Mouse (Mus musculus) forebrain, embryonic 13.5 days (tissue): ENCODE results near the gene Fam178b. TPM values are rescaled to one million over a fixed set of nuclear protein-coding genes. Genes with fewer than 3 reads are reported as not detected.
"Not testable (repeated sequence)": the region's sequence is repeated elsewhere in the genome, so short reads cannot be mapped to it uniquely, and the experiment has no call there.

Experiments
- ATAC-seq: fragments of 200-750 bp; cut with Nextera tagmentation; 2 replicates; pipeline ENCODE4 v1.8.0; 2017
- H3K27ac ChIP-seq: fragments of 300-500 bp; sonication (generic); 2 replicates; pipeline ENCODE4 v1.5.1; 2015; ENCODE audit warnings: inconsistent platforms, mild to moderate bottlenecking, moderate library complexity
- H3K27me3 ChIP-seq: fragments of 300-500 bp; sonication (generic); 2 replicates; pipeline ENCODE4 v1.6.1; 2015; ENCODE audit warnings: mild to moderate bottlenecking, inconsistent platforms
- H3K36me3 ChIP-seq: fragments of 300-500 bp; sonication (generic); 2 replicates; pipeline ENCODE4 v1.6.1; 2015; ENCODE audit warnings: mild to moderate bottlenecking, inconsistent platforms; ENCODE audit not compliant: poor library complexity, severe bottlenecking
- H3K4me1 ChIP-seq: fragments of 300-500 bp; sonication (generic); 2 replicates; pipeline ENCODE4 v1.6.1; 2015; ENCODE audit warnings: inconsistent platforms
- H3K4me2 ChIP-seq: fragments of 300-500 bp; sonication (generic); 2 replicates; pipeline ENCODE4 v1.6.1; 2015; ENCODE audit warnings: inconsistent platforms, mild to moderate bottlenecking, moderate library complexity
- H3K4me3 ChIP-seq: fragments of 300-500 bp; sonication (generic); 2 replicates; pipeline ENCODE4 v1.5.1; 2015; ENCODE audit warnings: mild to moderate bottlenecking, inconsistent platforms
- H3K9ac ChIP-seq: fragments of 300-500 bp; sonication (generic); 2 replicates; pipeline ENCODE4 v1.6.1; 2015; ENCODE audit warnings: mild to moderate bottlenecking, inconsistent platforms
- H3K9me3 ChIP-seq: fragments of 300-500 bp; sonication (generic); replicated peaks from 2 replicates; pipeline ENCODE4 v1.6.1; 2016; ENCODE audit warnings: inconsistent platforms
- WGBS: fragments of 180-500 bp; shearing (Covaris S2); methylation state at CpG from one replicate; pipeline ENCODE4 v1.1.7; 2015; 5-methylcytosine and 5-hydroxymethylcytosine counted together
- polyA plus RNA-seq: library from polyadenylated mRNA; unstranded; fragments of >200 nt; fragmentation: Nextera tagmentation; extraction: Ambion mirVana; gene quantifications from 2 replicates; pipeline ENCODE4 v1.2.1, GENCODE M21; 2015

Fam178b gene
- polyA plus RNA-seq, 1 experiment from 2014 or later, result 0.34 TPM

- Histone ChIP-seq H3K4me2 (no peak overlapping the region), H3K36me3 (peaks cover 65% of the 10 kb centered on the region), H3K27ac (no peak overlapping the region), H3K4me1 (peaks cover 8% of the 10 kb centered on the region), H3K9ac (no peak overlapping the region), H3K4me3 (no peak overlapping the region), H3K9me3 (no peaks in the 10 kb centered on the region), H3K27me3 (no peaks in the 10 kb centered on the region)
- WGBS, result 77% methylated on average over 5 of the region's 5 CpGs
- ATAC-seq, result no peak
Observed at GRCm38 (mm10) chr1:36697030-36697429, 14.0 kb upstream of the Fam178b start.

- H3K4me1 ChIP-seq, result peaks cover 11% of the 10 kb centered on the region
- no peak overlapping the region for H3K4me2 ChIP-seq
- H3K9ac ChIP-seq, result no peak overlapping the region
- H3K9me3 ChIP-seq, result no peaks in the 10 kb centered on the region
- 77% methylated on average over 6 of the region's 6 CpGs for WGBS
- no peak overlapping the region for H3K4me3 ChIP-seq
- H3K27me3 ChIP-seq, result no peaks in the 10 kb centered on the region
- peaks cover 59% of the 10 kb centered on the region for H3K36me3 ChIP-seq
- ATAC-seq, result no peak
- H3K27ac ChIP-seq, result no peak overlapping the region
Observed at GRCm38 (mm10) chr1:36696411-36696810, 13.4 kb upstream of the Fam178b start.

- no peak overlapping the region for H3K27ac ChIP-seq
- peaks cover 11% of the 10 kb centered on the region for H3K4me1 ChIP-seq
- WGBS, result 89% methylated on average over 6 of the region's 6 CpGs
- H3K4me3 ChIP-seq, result no peak overlapping the region
- H3K9ac ChIP-seq, result no peak overlapping the region
- H3K27me3 ChIP-seq, result no peaks in the 10 kb centered on the region
- no peak overlapping the region for H3K4me2 ChIP-seq
- H3K36me3 ChIP-seq, result peaks cover 44% of the 10 kb centered on the region
- ATAC-seq, result no peak
- no peaks in the 10 kb centered on the region for H3K9me3 ChIP-seq
Observed at GRCm38 (mm10) chr1:36694871-36695270, 11.9 kb upstream of the Fam178b start.

GRCm38 (mm10) chr1:36691271-36692155, 8.5 kb upstream of the Fam178b start, which contains the start of gene Cox5b:
Cox5b (plus strand) TSS chr1:36691449.
- ATAC-seq, result peak; percentile 98
- H3K9me3 ChIP-seq, result no peaks in the 10 kb centered on the region
- peak within 1 kb of the TSS; percentile 85 for H3K4me3 ChIP-seq
- WGBS, result 1% methylated on average over 68 of the region's 68 CpGs
- H3K36me3 ChIP-seq, result peaks cover 25% of the 10 kb centered on the region
- H3K4me1 ChIP-seq, result peaks cover 11% of the 10 kb centered on the region
- peak within 1 kb of the TSS; percentile 90 for H3K4me2 ChIP-seq
- peak within 1 kb of the TSS; percentile 88 for H3K9ac ChIP-seq
- H3K27me3 ChIP-seq, result no peaks in the 10 kb centered on the region
- H3K27ac ChIP-seq, result no peak within 1 kb of the TSS

GRCm38 (mm10) chr1:36690671-36691235, 7.8 kb upstream of the Fam178b start:
- Histone ChIP-seq H3K9ac (peak overlapping the region; percentile 46), H3K9me3 (no peaks in the 10 kb centered on the region), H3K36me3 (peaks cover 25% of the 10 kb centered on the region), H3K27me3 (no peaks in the 10 kb centered on the region), H3K4me2 (peak overlapping the region; percentile 90), H3K4me1 (peaks cover 11% of the 10 kb centered on the region), H3K4me3 (peak overlapping the region; percentile 85), H3K27ac (no peak overlapping the region)
- whole genome bisulfite sequencing, result 67% methylated on average over 11 of the region's 11 CpGs
- ATAC-seq, result no peak; the same call in 1 of the 2 replicates

- peak; percentile 83 for ATAC-seq
- H3K4me3 ChIP-seq, result no peak overlapping the region
- H3K4me2 ChIP-seq, result no peak overlapping the region
- no peaks in the 10 kb centered on the region for H3K4me1 ChIP-seq
- H3K27ac ChIP-seq, result no peak overlapping the region
- H3K36me3 ChIP-seq, result no peaks in the 10 kb centered on the region
- WGBS, result 10% methylated on average over 13 of the region's 13 CpGs
- H3K9me3 ChIP-seq, result no peaks in the 10 kb centered on the region
- no peaks in the 10 kb centered on the region for H3K27me3 ChIP-seq
- H3K9ac ChIP-seq, result no peak overlapping the region
Observed at GRCm38 (mm10) chr1:36683810-36684467, 956 bp upstream of the Fam178b start.

GRCm38 (mm10) chr1:36680893-36681292, 2.1 kb downstream of the Fam178b start:
- Histone ChIP-seq H3K9ac (no peak overlapping the region), H3K4me1 (no peaks in the 10 kb centered on the region), H3K36me3 (no peaks in the 10 kb centered on the region), H3K27ac (no peak overlapping the region), H3K27me3 (no peaks in the 10 kb centered on the region), H3K9me3 (no peaks in the 10 kb centered on the region), H3K4me3 (no peak overlapping the region), H3K4me2 (no peak overlapping the region)
- WGBS, result 36% methylated on average over 7 of the region's 7 CpGs
- no peak for ATAC-seq

- 78% methylated on average over 3 of the region's 3 CpGs for WGBS
- H3K27me3 ChIP-seq, result no peaks in the 10 kb centered on the region
- H3K9me3 ChIP-seq, result no peaks in the 10 kb centered on the region
- H3K27ac ChIP-seq, result no peak overlapping the region
- no peak overlapping the region for H3K9ac ChIP-seq
- no peaks in the 10 kb centered on the region for H3K4me1 ChIP-seq
- no peak overlapping the region for H3K4me3 ChIP-seq
- no peak for ATAC-seq
- H3K36me3 ChIP-seq, result no peaks in the 10 kb centered on the region
- H3K4me2 ChIP-seq, result no peak overlapping the region
Observed at GRCm38 (mm10) chr1:36674936-36675335, 8.0 kb downstream of the Fam178b start.

- Histone ChIP-seq H3K27ac (no peak overlapping the region), H3K36me3 (no peaks in the 10 kb centered on the region), H3K27me3 (no peaks in the 10 kb centered on the region), H3K9ac (no peak overlapping the region), H3K4me2 (no peak overlapping the region), H3K4me3 (no peak overlapping the region), H3K9me3 (no peaks in the 10 kb centered on the region), H3K4me1 (no peaks in the 10 kb centered on the region)
- ATAC-seq, result no peak
- WGBS, result 55% methylated on average over 16 of the region's 16 CpGs
Observed at GRCm38 (mm10) chr1:36672648-36673350, 10.2 kb downstream of the Fam178b start.

- Histone ChIP-seq H3K4me3 (no peak overlapping the region), H3K9ac (no peak overlapping the region), H3K4me2 (no peak overlapping the region), H3K27ac (no peak overlapping the region), H3K27me3 (no peaks in the 10 kb centered on the region), H3K4me1 (no peaks in the 10 kb centered on the region), H3K36me3 (no peaks in the 10 kb centered on the region), H3K9me3 (no peaks in the 10 kb centered on the region)
- 91% methylated on average over 10 of the region's 10 CpGs for WGBS
- no peak for ATAC-seq
Observed at GRCm38 (mm10) chr1:36671260-36671659, 11.7 kb downstream of the Fam178b start.

- 76% methylated on average over 4 of the region's 4 CpGs for WGBS
- Histone ChIP-seq H3K36me3 (no peaks in the 10 kb centered on the region), H3K9me3 (no peaks in the 10 kb centered on the region), H3K27me3 (no peaks in the 10 kb centered on the region), H3K9ac (no peak overlapping the region), H3K27ac (no peak overlapping the region), H3K4me3 (no peak overlapping the region), H3K4me1 (no peaks in the 10 kb centered on the region), H3K4me2 (no peak overlapping the region)
- no peak for ATAC-seq
Observed at GRCm38 (mm10) chr1:36670256-36670655, 12.7 kb downstream of the Fam178b start.

- H3K4me3 ChIP-seq, H3K4me1 ChIP-seq, H3K36me3 ChIP-seq, H3K27me3 ChIP-seq, H3K9me3 ChIP-seq, ATAC-seq, H3K27ac ChIP-seq, H3K9ac ChIP-seq, H3K4me2 ChIP-seq: not testable (repeated sequence)
- WGBS, result 79% methylated on average over 4 of the region's 4 CpGs
Observed at GRCm38 (mm10) chr1:36668007-36668406, 15.0 kb downstream of the Fam178b start.
